Mouse (Mus musculus) CD4-positive, CD25-positive, alpha-beta regulatory T cell, adult 4 months (primary cell): ENCODE measurements at regions not wholly inside any gene's neighbourhood (a gene's known extent, or its start where the extent isn't known, plus 50 kb on each side); places are given as distances from the start of the nearest gene placed in this dataset.

Experiments used
- ATAC-seq: one replicate; pipeline ENCODE4 v1.8.0; 2017

- no peak for ATAC-seq
Observed at GRCm38 (mm10) chr13:72809226-72809625, 180.6 kb downstream of the Irx2 start.

GRCm38 (mm10) chr13:72810626-72811025 lies 182.0 kb downstream of the Irx2 start:
- no peak for ATAC-seq

GRCm38 (mm10) chr13:72814616-72815015 lies 186.0 kb downstream of the Irx2 start:
- no peak for ATAC-seq

- ATAC-seq, result no peak
Observed at GRCm38 (mm10) chr13:72815236-72815932, 186.8 kb downstream of the Irx2 start.

GRCm38 (mm10) chr13:72815933-72816553 lies 187.4 kb downstream of the Irx2 start:
- ATAC-seq, result no peak

- no peak for ATAC-seq
Observed at GRCm38 (mm10) chr13:72816856-72817255, 188.2 kb downstream of the Irx2 start.

GRCm38 (mm10) chr13:72817521-72817920 lies 188.9 kb downstream of the Irx2 start:
- no peak for ATAC-seq

GRCm38 (mm10) chr13:72817930-72818329 lies 189.3 kb downstream of the Irx2 start:
- ATAC-seq, result no peak

GRCm38 (mm10) chr13:72826613-72827012 lies 198.0 kb downstream of the Irx2 start:
- no peak for ATAC-seq

- ATAC-seq, result no peak
Observed at GRCm38 (mm10) chr13:72829331-72829730, 200.7 kb downstream of the Irx2 start.

- ATAC-seq, result no peak
Observed at GRCm38 (mm10) chr13:72833326-72833725, 204.7 kb downstream of the Irx2 start.

GRCm38 (mm10) chr13:72837016-72837415 lies 208.4 kb downstream of the Irx2 start:
- no peak for ATAC-seq

GRCm38 (mm10) chr13:72848097-72848496 lies 219.5 kb downstream of the Irx2 start:
- ATAC-seq, result no peak

- ATAC-seq, result no peak
Observed at GRCm38 (mm10) chr13:72849841-72850240, 221.2 kb downstream of the Irx2 start.

- ATAC-seq, result no peak
Observed at GRCm38 (mm10) chr13:72852896-72853295, 224.3 kb downstream of the Irx2 start.

- ATAC-seq, result no peak
Observed at GRCm38 (mm10) chr13:72875921-72876320, 247.3 kb downstream of the Irx2 start.

GRCm38 (mm10) chr13:72894982-72895381 lies 266.4 kb downstream of the Irx2 start:
- no peak for ATAC-seq

GRCm38 (mm10) chr13:72902576-72902975 lies 274.0 kb downstream of the Irx2 start:
- ATAC-seq, result no peak

GRCm38 (mm10) chr13:72918895-72919294 lies 290.3 kb downstream of the Irx2 start:
- ATAC-seq, result no peak

- no peak for ATAC-seq
Observed at GRCm38 (mm10) chr13:72920368-72920767, 291.7 kb downstream of the Irx2 start.

GRCm38 (mm10) chr13:72924560-72925135 lies 296.0 kb downstream of the Irx2 start:
- ATAC-seq, result no peak

- no peak for ATAC-seq
Observed at GRCm38 (mm10) chr13:72937246-72937645, 308.6 kb downstream of the Irx2 start.

- ATAC-seq, result no peak
Observed at GRCm38 (mm10) chr13:72938156-72938874, 309.7 kb downstream of the Irx2 start.
